Mouse (Mus musculus): ENCODE measurements around the gene Tyms. TPM values are rescaled to one million over a fixed set of nuclear protein-coding genes. Genes with fewer than 3 reads are reported as not detected.

Gene Tyms
- polyA plus RNA-seq (2015; fragmentation: Nextera tagmentation; extraction: Ambion mirVana), result 52.5 and 59.1 TPM in 2 replicates

DNA sequence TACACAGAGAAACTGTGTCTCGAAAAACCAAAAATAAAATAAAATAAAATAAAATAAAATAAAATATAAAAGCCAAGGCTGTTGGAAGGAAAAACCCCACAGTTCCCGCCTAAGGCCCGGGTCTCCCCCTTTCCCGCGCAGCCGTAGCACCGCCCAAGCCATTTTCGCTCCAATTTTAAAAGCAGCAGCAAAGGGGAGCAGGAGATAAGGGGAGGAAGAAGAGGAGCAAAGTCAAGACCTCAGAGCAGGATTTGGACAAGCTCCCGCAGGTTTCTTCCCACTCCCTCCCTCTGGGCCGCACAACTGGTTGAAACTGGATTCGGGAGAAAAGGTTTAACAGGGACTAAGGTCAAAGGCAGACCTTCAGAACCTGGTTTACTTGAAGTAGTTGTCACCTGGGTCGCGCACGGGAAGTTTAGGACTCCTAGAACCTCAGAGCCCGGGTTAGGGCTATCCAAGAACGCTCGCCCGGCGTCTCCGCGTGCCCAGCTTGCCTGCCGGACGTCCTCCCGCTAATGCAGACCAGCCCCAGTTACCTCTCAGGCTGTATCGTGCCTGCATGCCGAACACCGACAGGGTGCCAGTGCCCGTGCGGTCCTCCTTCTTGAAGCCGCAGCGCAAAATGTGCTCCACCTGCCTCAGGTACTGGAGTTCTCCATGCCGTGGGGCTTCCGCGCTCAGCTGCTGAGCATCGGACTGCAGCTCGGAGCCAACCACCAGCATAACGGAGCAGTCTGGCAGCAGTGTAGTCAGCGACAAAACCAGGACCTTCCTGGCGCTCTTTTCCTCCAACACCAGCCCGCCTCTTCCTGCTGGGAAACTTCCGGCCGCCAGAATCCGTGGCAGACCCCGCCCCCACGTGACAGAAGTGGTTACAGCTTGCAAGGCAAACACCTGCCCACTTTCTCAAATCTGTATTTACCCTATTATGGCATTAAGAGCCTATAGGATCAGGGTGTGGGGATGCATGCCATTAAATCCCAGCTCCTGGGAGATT is at the start of gene Tyms:
Gene Tyms (minus strand): TSS at position 793 of the 997 bp plus-strand sequence.
- peaks cover 12% of the 10 kb centered on the region for H3K36me3 ChIP-seq
- peak within 1 kb of the TSS; percentile 76 for H3K27ac ChIP-seq (replicated peaks)
- peak within 1 kb of the TSS; percentile 94 for H3K4me2 ChIP-seq
- H3K9ac ChIP-seq, result peak within 1 kb of the TSS; percentile 62
- H3K4me1 ChIP-seq (replicated peaks), result peaks cover 8% of the 10 kb centered on the region
- H3K4me3 ChIP-seq, result peak within 1 kb of the TSS; percentile 72
- no peaks in the 10 kb centered on the region for H3K9me3 ChIP-seq
- 2% methylated on average over 45 of the region's 45 CpGs for WGBS
- H3K27me3 ChIP-seq, result no peaks in the 10 kb centered on the region
- ATAC-seq (ENCODE audit: low FRiP score, low read depth), result peak; percentile 95

DNA sequence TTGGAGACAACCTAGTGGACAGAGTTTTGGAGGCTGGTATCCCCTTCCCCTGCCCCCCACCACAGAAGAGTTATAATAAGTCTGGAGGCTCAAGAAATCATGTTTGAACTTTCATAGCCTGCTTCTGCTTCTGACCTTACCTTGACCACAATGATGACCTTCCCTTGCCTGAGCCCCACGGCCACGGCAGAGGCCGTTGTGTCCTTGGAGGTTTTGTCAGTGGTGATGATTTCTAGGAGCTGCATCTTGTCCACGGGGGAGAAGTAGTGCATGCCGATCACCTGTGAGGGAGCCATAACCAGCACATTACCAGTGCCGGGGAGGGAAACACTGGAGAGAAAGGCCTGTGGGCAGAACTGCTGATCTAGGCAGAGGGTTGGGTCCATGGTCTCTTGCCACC is 49.1 kb upstream of the Tyms start:
- Histone ChIP-seq H3K36me3 (peaks cover 83% of the 10 kb centered on the region), H3K4me1 (replicated peaks) (no peaks in the 10 kb centered on the region), H3K9me3 (no peaks in the 10 kb centered on the region), H3K27ac (replicated peaks) (no peak overlapping the region), H3K27me3 (no peaks in the 10 kb centered on the region), H3K4me2 (no peak overlapping the region), H3K4me3 (no peak overlapping the region), H3K9ac (no peak overlapping the region)
- ATAC-seq (ENCODE audit: low FRiP score, low read depth), result no peak
- WGBS, result 92% methylated on average over 6 of the region's 6 CpGs

DNA sequence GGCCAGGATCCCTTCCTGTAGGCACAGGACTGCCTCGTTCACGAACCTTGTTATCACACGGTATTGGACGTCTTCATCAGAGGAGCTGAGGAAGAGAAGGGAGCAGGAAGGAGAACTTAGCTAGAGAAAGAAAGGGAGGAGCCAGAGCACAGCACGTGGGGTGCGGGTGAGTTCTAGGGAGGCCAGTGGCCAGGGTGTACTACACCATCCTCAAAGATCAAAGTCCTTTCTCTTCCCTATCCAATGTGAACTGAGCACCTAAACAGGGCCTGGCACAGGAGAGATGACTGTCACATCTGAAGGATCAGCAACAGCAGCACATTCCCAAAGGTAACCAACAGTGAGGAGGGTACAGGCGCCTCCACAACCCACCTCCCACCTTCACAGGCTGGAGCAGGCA is 46.7 kb upstream of the Tyms start:
- Histone ChIP-seq H3K4me2 (no peak overlapping the region), H3K4me3 (no peak overlapping the region), H3K4me1 (replicated peaks) (no peaks in the 10 kb centered on the region), H3K9me3 (no peaks in the 10 kb centered on the region), H3K27ac (replicated peaks) (no peak overlapping the region), H3K36me3 (peaks cover 71% of the 10 kb centered on the region), H3K27me3 (no peaks in the 10 kb centered on the region), H3K9ac (no peak overlapping the region)
- WGBS, result 90% methylated on average over 7 of the region's 7 CpGs
- no peak for ATAC-seq (ENCODE audit: low FRiP score, low read depth)

DNA sequence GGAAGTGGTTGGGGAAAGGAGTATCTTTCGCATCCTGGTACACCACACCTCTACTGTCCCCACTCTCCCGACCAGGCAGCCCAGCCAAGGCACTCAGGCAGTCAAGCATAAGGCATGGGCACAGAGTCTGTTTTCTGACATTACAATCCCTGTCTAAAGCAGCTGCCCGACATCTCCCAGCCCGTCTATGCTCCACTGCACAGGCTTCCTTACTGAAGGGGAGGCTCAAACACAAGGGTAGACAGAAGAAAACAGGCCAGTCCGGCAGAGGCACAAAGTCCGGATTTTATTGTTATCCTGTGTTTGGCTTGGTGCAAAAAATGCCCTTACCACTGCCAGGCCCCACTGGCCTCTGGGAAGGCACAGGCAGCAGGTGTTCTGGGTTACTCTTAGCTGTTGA is 45.7 kb upstream of the Tyms start:
- Histone ChIP-seq H3K27ac (replicated peaks) (no peak overlapping the region), H3K9ac (no peak overlapping the region), H3K4me1 (replicated peaks) (peaks cover 7% of the 10 kb centered on the region), H3K4me3 (no peak overlapping the region), H3K4me2 (no peak overlapping the region), H3K9me3 (no peaks in the 10 kb centered on the region), H3K27me3 (no peaks in the 10 kb centered on the region), H3K36me3 (peaks cover 62% of the 10 kb centered on the region)
- ATAC-seq (ENCODE audit: low FRiP score, low read depth), result no peak
- WGBS, result 85% methylated on average over 6 of the region's 6 CpGs

DNA sequence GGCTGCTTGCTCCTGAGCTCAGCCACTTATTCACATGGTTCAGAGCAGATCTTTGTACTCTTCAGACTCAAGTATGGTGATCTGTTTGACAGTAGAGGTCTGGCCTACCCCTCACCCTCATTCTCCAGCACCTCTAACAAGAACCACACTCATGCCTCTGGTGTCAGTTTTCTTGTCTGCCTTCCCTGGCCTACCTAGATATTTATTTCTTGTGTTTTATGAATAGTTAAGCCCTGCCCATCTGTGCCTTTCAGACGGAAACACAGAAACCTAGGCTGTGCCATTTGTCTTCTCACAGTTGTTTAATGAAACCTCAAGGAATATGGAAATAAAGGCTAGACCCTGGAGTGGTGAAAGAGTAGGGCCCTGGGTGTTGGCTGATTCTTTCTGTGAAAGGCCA is 44.6 kb upstream of the Tyms start:
- no peak overlapping the region for H3K4me3 ChIP-seq
- H3K4me2 ChIP-seq, result no peak overlapping the region
- no peak overlapping the region for H3K27ac ChIP-seq (replicated peaks)
- H3K27me3 ChIP-seq, result no peaks in the 10 kb centered on the region
- peaks cover 17% of the 10 kb centered on the region for H3K4me1 ChIP-seq (replicated peaks)
- WGBS, result 93% methylated on average over 1 of the region's 1 CpGs
- H3K9ac ChIP-seq, result no peak overlapping the region
- ATAC-seq (ENCODE audit: low FRiP score, low read depth), result no peak
- no peaks in the 10 kb centered on the region for H3K9me3 ChIP-seq
- H3K36me3 ChIP-seq, result peaks cover 53% of the 10 kb centered on the region

DNA sequence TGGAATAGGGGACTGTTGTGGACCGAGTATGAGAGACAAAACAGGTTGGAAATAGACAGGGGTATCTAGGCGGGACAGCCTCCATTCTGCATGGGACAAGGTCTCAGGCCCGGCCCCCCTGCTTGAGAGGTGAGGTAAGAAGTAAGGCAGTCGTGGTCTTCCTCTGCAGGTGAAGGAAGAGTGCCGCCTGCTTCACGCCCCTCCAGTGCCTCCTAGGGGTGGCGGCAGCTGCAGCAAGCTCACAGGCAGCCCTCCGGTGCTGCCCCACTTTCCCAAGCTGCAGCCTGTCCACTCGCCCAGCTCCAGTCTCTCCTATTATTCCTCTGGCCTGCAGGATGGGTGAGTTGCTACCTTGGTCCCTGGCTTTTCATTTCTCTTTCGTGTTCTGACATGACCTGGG is 42.3 kb upstream of the Tyms start:
- no peak for ATAC-seq (ENCODE audit: low FRiP score, low read depth)
- H3K4me2 ChIP-seq, result 0 out of 2 replicates have a peak overlapping the region, but pooled peaks have one; percentile 6
- no peaks in the 10 kb centered on the region for H3K9me3 ChIP-seq
- H3K36me3 ChIP-seq, result peaks cover 30% of the 10 kb centered on the region
- H3K4me3 ChIP-seq, result no peak overlapping the region
- peaks cover 29% of the 10 kb centered on the region for H3K4me1 ChIP-seq (replicated peaks)
- H3K9ac ChIP-seq, result no peak overlapping the region
- 38% methylated on average over 10 of the region's 10 CpGs for WGBS
- 0 out of 2 replicates have a peak, but pooled peaks cover 7% of the 10 kb centered on the region for H3K27me3 ChIP-seq
- no peak overlapping the region for H3K27ac ChIP-seq (replicated peaks)

DNA sequence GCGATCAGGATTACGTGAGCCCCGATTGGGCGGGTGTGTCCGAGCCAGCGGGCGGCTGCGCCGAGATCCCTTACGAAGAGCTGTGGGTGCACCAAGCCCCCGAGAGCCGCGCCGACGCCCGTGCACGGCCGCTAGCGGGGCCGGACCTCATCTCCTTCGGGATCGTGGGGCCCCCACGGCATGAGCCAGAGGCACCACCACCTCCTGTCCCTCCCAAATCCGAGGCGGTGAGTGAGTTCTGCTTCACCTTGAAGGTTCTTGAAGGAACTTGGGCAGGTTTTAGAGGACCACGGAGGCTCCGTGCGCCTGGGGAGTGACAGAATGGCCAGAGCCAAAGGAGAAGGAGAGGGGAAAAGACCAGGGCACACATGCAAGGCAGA is 41.3 kb upstream of the Tyms start:
- peak overlapping the region; percentile 72 for H3K4me2 ChIP-seq
- no peaks in the 10 kb centered on the region for H3K9me3 ChIP-seq
- H3K27ac ChIP-seq (replicated peaks), result 0 out of 2 replicates have a peak overlapping the region, but pooled peaks have one; percentile 56
- 0 out of 2 replicates have a peak, but pooled peaks cover 7% of the 10 kb centered on the region for H3K27me3 ChIP-seq
- peaks cover 20% of the 10 kb centered on the region for H3K36me3 ChIP-seq
- WGBS, result 4% methylated on average over 28 of the region's 28 CpGs
- no peak for ATAC-seq (ENCODE audit: low FRiP score, low read depth)
- H3K9ac ChIP-seq, result peak overlapping the region; percentile 49
- H3K4me1 ChIP-seq (replicated peaks), result peaks cover 38% of the 10 kb centered on the region
- peak overlapping the region; percentile 51 for H3K4me3 ChIP-seq

DNA sequence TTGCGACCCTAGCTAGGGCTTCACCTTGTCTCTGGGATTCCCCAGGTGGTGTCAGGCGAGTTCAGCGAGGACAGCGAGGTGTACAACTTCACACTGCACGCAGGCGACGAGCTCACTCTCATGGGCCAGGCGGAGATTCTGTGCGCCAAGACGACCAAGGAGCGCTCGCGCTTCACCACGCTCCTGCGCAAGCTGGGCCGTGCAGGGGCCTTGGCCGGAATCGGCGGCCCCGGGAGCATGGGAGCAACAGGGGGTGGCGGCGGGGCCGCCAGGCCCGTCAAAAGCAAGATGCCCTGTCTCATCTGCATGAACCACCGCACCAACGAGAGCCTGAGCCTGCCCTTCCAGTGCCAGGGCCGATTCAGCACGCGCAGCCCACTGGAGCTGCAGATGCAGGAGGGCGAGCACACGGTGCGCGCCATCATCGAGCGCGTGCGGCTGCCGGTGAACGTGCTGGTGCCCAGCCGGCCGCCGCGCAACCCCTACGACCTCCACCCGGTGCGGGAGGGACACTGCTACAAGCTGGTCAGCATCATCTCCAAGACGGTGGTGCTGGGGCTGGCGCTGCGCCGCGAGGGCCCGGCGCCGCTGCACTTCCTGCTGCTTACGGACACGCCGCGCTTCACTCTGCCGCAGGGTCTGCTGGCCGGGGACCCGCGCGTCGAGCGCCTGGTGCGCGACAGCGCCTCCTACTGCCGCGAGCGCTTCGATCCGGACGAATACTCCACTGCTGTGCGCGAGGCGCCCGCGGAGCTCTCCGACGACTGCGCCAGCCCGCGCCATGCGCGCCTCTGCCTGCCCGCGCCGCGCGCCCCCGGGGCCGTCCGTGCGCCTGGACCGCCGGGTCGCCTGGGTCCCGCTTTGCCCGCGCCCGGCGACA is 40.7 kb upstream of the Tyms start:
- H3K9ac ChIP-seq, result peak overlapping the region; percentile 49
- peak overlapping the region; percentile 56 for H3K27ac ChIP-seq (replicated peaks)
- H3K4me3 ChIP-seq, result peak overlapping the region; percentile 51
- peak; percentile 85 for ATAC-seq (ENCODE audit: low FRiP score, low read depth)
- no peaks in the 10 kb centered on the region for H3K9me3 ChIP-seq
- peaks cover 43% of the 10 kb centered on the region for H3K4me1 ChIP-seq (replicated peaks)
- H3K36me3 ChIP-seq, result peaks cover 14% of the 10 kb centered on the region
- peak overlapping the region; percentile 72 for H3K4me2 ChIP-seq
- 0 out of 2 replicates have a peak, but pooled peaks cover 7% of the 10 kb centered on the region for H3K27me3 ChIP-seq
- WGBS, result 1% methylated on average over 102 of the region's 103 CpGs

DNA sequence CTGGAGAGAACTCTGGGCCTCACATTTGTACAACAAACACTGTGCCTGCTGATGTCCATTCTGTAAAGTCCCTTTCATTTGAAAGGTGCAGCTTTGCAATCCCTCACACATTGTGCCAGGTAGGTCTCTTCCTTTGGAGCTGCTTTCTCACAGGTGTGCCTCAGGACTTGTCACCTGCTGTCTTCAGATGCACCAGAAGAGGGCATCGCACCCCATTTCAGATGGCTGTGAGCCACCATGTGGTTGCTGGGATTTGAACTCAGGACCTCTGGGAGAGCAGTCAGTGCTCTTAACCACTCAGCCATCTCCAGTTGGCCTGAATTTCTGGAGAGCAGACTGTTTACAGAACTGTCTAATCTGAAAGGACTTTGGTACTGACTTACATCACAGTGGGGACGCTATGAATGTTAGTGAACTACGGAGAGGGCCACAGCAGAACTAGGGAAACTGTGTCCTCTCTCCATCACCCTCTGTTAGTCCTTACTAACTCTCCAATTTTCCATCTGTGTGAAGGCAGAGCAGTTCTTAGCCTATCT is 39.2 kb upstream of the Tyms start:
- H3K4me3 ChIP-seq, result no peak overlapping the region
- WGBS, result 81% methylated on average over 3 of the region's 3 CpGs
- H3K27ac ChIP-seq (replicated peaks), result no peak overlapping the region
- H3K4me1 ChIP-seq (replicated peaks), result peaks cover 52% of the 10 kb centered on the region
- no peak overlapping the region for H3K9ac ChIP-seq
- peaks cover 7% of the 10 kb centered on the region; the same call in 1 of the 2 replicates for H3K36me3 ChIP-seq
- H3K9me3 ChIP-seq, result no peaks in the 10 kb centered on the region
- 0 out of 2 replicates have a peak, but pooled peaks cover 7% of the 10 kb centered on the region for H3K27me3 ChIP-seq
- ATAC-seq (ENCODE audit: low FRiP score, low read depth), result no peak
- no peak overlapping the region for H3K4me2 ChIP-seq

DNA sequence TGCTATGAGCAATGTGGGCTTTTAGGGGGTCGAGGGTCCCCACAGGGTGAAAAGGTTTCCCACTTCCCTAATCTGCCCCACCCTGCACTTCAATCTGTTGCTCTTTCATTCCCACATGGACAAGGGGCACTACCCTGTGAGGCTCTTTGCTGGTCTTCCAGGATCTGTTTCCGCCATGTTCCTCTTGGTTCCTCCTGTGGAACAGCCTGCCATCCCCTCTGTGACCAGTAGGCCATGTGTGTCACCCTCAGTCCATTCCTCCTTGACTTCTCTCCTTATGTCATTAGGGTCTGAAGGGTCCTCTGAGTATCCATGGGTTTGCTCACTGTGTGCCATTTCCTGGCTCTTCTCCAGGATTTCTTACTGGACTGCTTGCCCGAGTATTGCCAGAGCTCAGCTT is 38.4 kb upstream of the Tyms start:
- peak overlapping the region; percentile 53; the same call in 1 of the 2 replicates for H3K27ac ChIP-seq (replicated peaks)
- no peaks in the 10 kb centered on the region for H3K9me3 ChIP-seq
- 66% methylated on average over 3 of the region's 3 CpGs for WGBS
- peaks cover 2% of the 10 kb centered on the region; the same call in 1 of the 2 replicates for H3K36me3 ChIP-seq
- ATAC-seq (ENCODE audit: low FRiP score, low read depth), result no peak
- H3K27me3 ChIP-seq, result 0 out of 2 replicates have a peak, but pooled peaks cover 7% of the 10 kb centered on the region
- H3K9ac ChIP-seq, result no peak overlapping the region
- peaks cover 60% of the 10 kb centered on the region for H3K4me1 ChIP-seq (replicated peaks)
- no peak overlapping the region for H3K4me3 ChIP-seq
- no peak overlapping the region for H3K4me2 ChIP-seq

DNA sequence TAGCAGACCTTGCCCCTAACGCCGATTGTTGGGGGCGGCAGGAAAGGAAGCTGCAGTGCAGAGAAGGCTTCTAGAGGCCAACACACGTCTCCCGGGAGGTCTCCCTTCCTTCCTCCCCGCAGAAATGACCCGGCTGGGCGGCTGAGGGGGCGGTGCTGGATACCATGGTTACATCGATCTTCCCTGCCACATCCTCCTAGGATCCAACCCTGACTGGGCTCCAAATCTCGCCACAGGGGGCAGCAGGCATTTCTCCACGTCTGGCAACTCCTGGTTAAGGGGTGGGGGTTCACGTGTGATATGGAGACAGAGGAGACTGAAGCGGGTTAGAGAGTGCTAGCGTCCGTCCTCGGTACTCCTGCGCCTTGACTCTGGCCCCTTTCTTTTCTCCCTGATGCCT is 37.7 kb upstream of the Tyms start:
- Histone ChIP-seq H3K36me3 (no peaks in the 10 kb centered on the region), H3K4me3 (peak overlapping the region; percentile 15; the same call in 1 of the 2 replicates), H3K27ac (replicated peaks) (peak overlapping the region; percentile 57), H3K9ac (peak overlapping the region; percentile 8; the same call in 1 of the 2 replicates), H3K4me2 (peak overlapping the region; percentile 42), H3K9me3 (no peaks in the 10 kb centered on the region), H3K27me3 (0 out of 2 replicates have a peak, but pooled peaks cover 7% of the 10 kb centered on the region), H3K4me1 (replicated peaks) (peaks cover 67% of the 10 kb centered on the region)
- 1% methylated on average over 18 of the region's 18 CpGs for WGBS
- ATAC-seq (ENCODE audit: low FRiP score, low read depth), result 0 out of 2 replicates have a peak, but pooled peaks have one; percentile 3

All from hindbrain, embryonic 15.5 days (tissue).